Mouse (Mus musculus): Measurements from ENCODE around the gene Ncam1. TPM values are rescaled to one million over a fixed set of nuclear protein-coding genes. Genes with fewer than 3 reads are reported as not detected.

The Ncam1 gene
- total and polyA plus RNA-seq, 3 experiments = 0.08 TPM; not detected in 2

- no peak overlapping the region for H3K9ac ChIP-seq (ENCODE audit: insufficient read depth, low read depth)
- H3K27me3 ChIP-seq (replicated peaks) = no peaks in the 10 kb centered on the region
- H3K36me3 ChIP-seq (replicated peaks in 1 of 2; ENCODE audit: control insufficient read depth in 1 of 2, insufficient read depth in 1 of 2, low read length in 1 of 2) = no peaks in the 10 kb centered on the region
- no peak overlapping the region for H3K4me2 ChIP-seq (ENCODE audit: insufficient read depth, low read depth, poor library complexity, severe bottlenecking)
- H3K4me1 ChIP-seq (ENCODE audit: control insufficient read depth in 1 of 2, insufficient read depth in 2 of 2) = peaks cover 0 to 5% of the 10 kb centered on the region in 2 experiments; a peak in 1 of 4 replicates
- no peak for DNase-seq (ENCODE audit: extremely low read depth)
- no peak for TF ChIP-seq IRF4 (IDR thresholded peaks at IDR 0.05; ENCODE audit: low read depth, low read length)
- no peak for TF ChIP-seq NRF1 (IDR thresholded peaks at IDR 0.05; ENCODE audit: low read depth, low read length)
- no peak for TF ChIP-seq CHD1 (IDR thresholded peaks at IDR 0.05; ENCODE audit: low read depth, low read length)
- no peak for TF ChIP-seq MAFK (IDR thresholded peaks at IDR 0.05; ENCODE audit: insufficient replicate concordance, low read length)
- no peak for TF ChIP-seq SMC3 (IDR thresholded peaks at IDR 0.05; ENCODE audit: low read depth, low read length)
- dilution Hi-C loops (cut with MboI; ENCODE audit: extremely low pct_ligation_motif_present, extremely low pct_unique_long_range_greater_than_20kb, low sequenced_read_pairs) = no loop called here
- in situ Hi-C loops (cut with MboI; ENCODE audit: low pct_ligation_motif_present, low pct_unique_long_range_greater_than_20kb, low sequenced_read_pairs) = no loop called here
- no peak overlapping the region for H3K27ac ChIP-seq (ENCODE audit: insufficient read depth, low read depth)
- no peak overlapping the region for H3K4me3 ChIP-seq (replicated peaks in 1 of 3; ENCODE audit: low read depth in 2 of 3, low read length in 2 of 3, poor library complexity in 1 of 3)
- no peaks in the 10 kb centered on the region for H3K9me3 ChIP-seq (replicated peaks; ENCODE audit: low read length)
- H3K79me2 ChIP-seq (replicated peaks; ENCODE audit: control insufficient read depth, extremely low read depth, insufficient read depth, poor library complexity, severe bottlenecking) = no peaks in the 10 kb centered on the region
These were observed 227.7 kb downstream of the Ncam1 start for GRCm38 (mm10) chr9:49570731-49571694.

- dilution Hi-C loops (cut with MboI; ENCODE audit: extremely low pct_ligation_motif_present, extremely low pct_unique_long_range_greater_than_20kb, low sequenced_read_pairs) (no loop called here), in situ Hi-C loops (cut with MboI; ENCODE audit: low pct_ligation_motif_present, low pct_unique_long_range_greater_than_20kb, low sequenced_read_pairs) (no loop called here)
- Histone ChIP-seq H3K79me2 (replicated peaks; ENCODE audit: control insufficient read depth, extremely low read depth, insufficient read depth, poor library complexity, severe bottlenecking) (no peaks in the 10 kb centered on the region), H3K9me3 (replicated peaks; ENCODE audit: low read length) (no peaks in the 10 kb centered on the region), H3K36me3 (replicated peaks in 1 of 2; ENCODE audit: control insufficient read depth in 1 of 2, insufficient read depth in 1 of 2, low read length in 1 of 2) (no peaks in the 10 kb centered on the region), H3K4me2 (ENCODE audit: insufficient read depth, low read depth, poor library complexity, severe bottlenecking) (no peak overlapping the region), H3K9ac (ENCODE audit: insufficient read depth, low read depth) (no peak overlapping the region), H3K4me3 (replicated peaks in 1 of 3; ENCODE audit: low read depth in 2 of 3, low read length in 2 of 3, poor library complexity in 1 of 3) (no peak overlapping the region), H3K27ac (ENCODE audit: insufficient read depth, low read depth) (no peak overlapping the region), H3K27me3 (replicated peaks) (no peaks in the 10 kb centered on the region), H3K4me1 (ENCODE audit: control insufficient read depth in 1 of 2, insufficient read depth in 2 of 2) (peaks cover 0 to 5% of the 10 kb centered on the region in 2 experiments; a peak in 1 of 4 replicates)
- no peak for TF ChIP-seq JUND (conservative IDR thresholded peaks at IDR 0.05; ENCODE audit: low read depth, low read length)
- no peak for TF ChIP-seq MEF2A (IDR thresholded peaks at IDR 0.05; ENCODE audit: borderline replicate concordance, low read depth, low read length)
- no peak for TF ChIP-seq ELF1 (IDR thresholded peaks at IDR 0.05; ENCODE audit: low read depth, low read length)
- TF ChIP-seq MAX (IDR thresholded peaks at IDR 0.05; ENCODE audit: low read length) = no peak
- TF ChIP-seq ZKSCAN1 (IDR thresholded peaks at IDR 0.05; ENCODE audit: borderline replicate concordance, low read depth, low read length) = no peak
- TF ChIP-seq CTCF (conservative IDR thresholded peaks at IDR 0.05 in 1 of 2, IDR thresholded peaks at IDR 0.05 in 1 of 2; ENCODE audit: low read depth in 2 of 2, low read length in 2 of 2) = no peak
- no peak for TF ChIP-seq BHLHE40 (IDR thresholded peaks at IDR 0.05; ENCODE audit: low read depth, low read length)
- TF ChIP-seq ZMIZ1 (IDR thresholded peaks at IDR 0.05; ENCODE audit: low read depth, low read length) = no peak
- TF ChIP-seq IRF4 (IDR thresholded peaks at IDR 0.05; ENCODE audit: low read depth, low read length) = no peak
- TF ChIP-seq PAX5 (IDR thresholded peaks at IDR 0.05; ENCODE audit: low read length) = no peak
- no peak for TF ChIP-seq TBP (conservative IDR thresholded peaks at IDR 0.05; ENCODE audit: low read depth, low read length)
- no peak for DNase-seq (ENCODE audit: extremely low read depth)
These were observed 228.6 kb downstream of the Ncam1 start for GRCm38 (mm10) chr9:49570033-49570660.
